Mouse (Mus musculus): ENCODE measurements around the gene Sf3a3.

DNA sequence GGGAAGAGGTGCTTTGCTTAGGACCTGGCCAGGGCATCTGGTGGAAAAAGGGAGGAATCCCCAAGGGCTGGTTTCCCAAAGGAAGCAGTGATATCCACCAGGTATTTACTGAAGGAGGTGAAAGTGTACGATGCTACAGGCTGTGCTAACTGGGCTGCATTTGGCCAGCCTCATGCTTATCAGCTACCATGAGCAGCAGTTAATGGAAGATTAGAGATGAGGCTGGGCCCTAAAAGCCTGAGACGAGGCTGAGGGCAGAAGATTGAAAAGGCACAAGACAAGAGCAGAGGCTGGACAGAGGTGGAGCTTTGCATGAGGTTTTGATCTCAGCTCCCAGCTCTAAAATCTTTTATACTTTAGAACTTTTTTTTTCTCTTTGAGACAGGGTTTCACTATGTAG lies 59.9 kb downstream of the Sf3a3 start:
- no peak for TF ChIP-seq CTCF (IDR thresholded peaks at IDR 0.05; ENCODE audit: low read depth)
- TF ChIP-seq EP300 (IDR thresholded peaks at IDR 0.05; ENCODE audit: low read depth): peak; percentile 96
